Mouse (Mus musculus) limb, embryonic 14.5 days (tissue): Measurements from ENCODE around the gene Erv3. TPM values are rescaled to one million over a fixed set of nuclear protein-coding genes. Genes with fewer than 3 reads are reported as not detected.

ENCODE experiments used
- ATAC-seq: fragments of 200-750 bp; cut with Nextera tagmentation; 2 replicates; pipeline ENCODE4 v1.8.0; 2017; ENCODE audit warnings: low read depth, moderate number of reproducible peaks, moderate TSS enrichment; ENCODE audit not compliant: low FRiP score
- DNase-seq: peaks from one replicate; pipeline ENCODE4 v3.0.0-alpha.2; 2015; ENCODE audit warnings: low spot score
- H3K27ac ChIP-seq: fragments of 300-500 bp; sonication (generic); replicated peaks from 2 replicates; pipeline ENCODE4 v1.5.1; 2014; ENCODE audit warnings: low read depth, mild to moderate bottlenecking, low read length, moderate library complexity, mixed read lengths
- H3K27me3 ChIP-seq: fragments of 300-500 bp; sonication (generic); 2 replicates; pipeline ENCODE4 v1.6.1; 2014; ENCODE audit warnings: low read length, mixed read lengths; ENCODE audit not compliant: control insufficient read depth, insufficient read depth
- H3K36me3 ChIP-seq: fragments of 300-500 bp; sonication (generic); 2 replicates; pipeline ENCODE4 v1.6.1; 2014; ENCODE audit warnings: mild to moderate bottlenecking, low read length, moderate library complexity, mixed read lengths; ENCODE audit not compliant: control insufficient read depth, insufficient read depth
- H3K4me1 ChIP-seq: fragments of 300-500 bp; sonication (generic); 2 replicates; pipeline ENCODE4 v1.6.1; 2014; ENCODE audit warnings: antibody characterized with exemption, low read length, mixed read lengths; ENCODE audit not compliant: control insufficient read depth, insufficient read depth
- H3K4me2 ChIP-seq: fragments of 300-500 bp; sonication (generic); replicated peaks from 2 replicates; pipeline ENCODE4 v1.6.1; 2014; ENCODE audit warnings: low read depth, mild to moderate bottlenecking, low read length, moderate library complexity; ENCODE audit not compliant: severe bottlenecking
- H3K4me3 ChIP-seq: fragments of 300-500 bp; sonication (generic); replicated peaks from 2 replicates; pipeline ENCODE4 v1.5.1; 2014; ENCODE audit warnings: low read length
- H3K9ac ChIP-seq: fragments of 300-500 bp; sonication (generic); 2 replicates; pipeline ENCODE4 v1.6.1; 2014; ENCODE audit warnings: mild to moderate bottlenecking, low read depth, low read length, moderate library complexity; ENCODE audit not compliant: severe bottlenecking
- H3K9me3 ChIP-seq: fragments of 300-500 bp; sonication (generic); 2 replicates; pipeline ENCODE4 v1.6.1; 2016; ENCODE audit warnings: low read length; ENCODE audit not compliant: control insufficient read depth
- POLR2A ChIP-seq: fragments of 200-500 bp; IDR thresholded peaks from 2 replicates; pipeline ENCODE4 v1.8.0; 2012; ENCODE audit warnings: inconsistent platforms, mild to moderate bottlenecking, moderate library complexity, borderline replicate concordance; ENCODE audit not compliant: insufficient read depth, insufficient read length; ENCODE audit errors: extremely low read depth
- WGBS: fragments of 180-500 bp; shearing (Covaris S2); extraction: QIAGEN DNeasy Blood & Tissue Kit; methylation state at CpG from one replicate; pipeline ENCODE4 v1.1.7; 2014; 5-methylcytosine and 5-hydroxymethylcytosine counted together
- polyA plus RNA-seq, 2 experiments: library from polyadenylated mRNA; depleted of rRNA in 1 of 2; stranded (reverse) in 1 of 2; unstranded in 1 of 2; fragments of >200 nt; fragmentation: Nextera tagmentation in 1 of 2; extraction: Ambion mirVana in 1 of 2; gene quantifications; 2 replicates each; pipeline versions ENCODE4 v1.2.1 to v1.2.3; 2012 to 2014

Erv3 gene
- polyA plus RNA-seq, 2 experiments = 0.25 TPM; not detected in 1

DNA sequence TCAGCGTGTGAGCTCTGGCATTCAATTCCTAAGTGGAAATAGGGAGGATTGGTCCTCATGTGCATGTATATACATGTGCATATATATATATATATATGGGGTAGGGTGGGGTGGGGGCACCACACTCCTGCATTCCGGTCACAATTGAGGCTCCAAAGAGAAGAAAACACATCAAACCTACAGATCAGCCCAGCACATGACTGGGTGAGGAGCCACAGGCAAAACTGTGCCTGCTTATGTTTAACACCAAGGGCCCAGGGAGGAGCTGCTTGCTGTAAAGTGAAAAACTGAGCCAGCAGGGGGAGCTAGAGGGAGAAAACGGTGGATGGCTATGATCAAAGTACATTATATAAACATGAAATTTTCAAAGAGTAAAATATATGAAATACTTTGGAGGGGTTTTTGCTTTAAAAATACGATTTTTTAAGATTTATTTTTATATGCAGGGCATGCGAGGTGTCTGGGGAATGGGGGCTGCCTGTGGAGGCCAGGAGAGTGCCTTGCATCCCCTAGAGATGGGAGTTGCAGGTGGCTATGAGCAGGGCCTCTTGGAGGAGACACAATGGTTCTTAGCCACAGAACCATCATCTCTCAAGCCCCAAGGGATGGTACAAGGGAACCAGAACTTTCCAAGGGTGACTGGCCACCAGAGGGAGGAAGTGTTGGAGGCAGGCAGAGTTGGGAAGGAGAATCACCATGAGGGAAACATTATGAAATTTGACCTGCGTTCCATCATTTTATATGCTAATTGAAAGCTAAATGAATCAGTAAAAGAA lies 38.4 kb downstream of the Erv3 start:
- DNase-seq = peak; percentile 66
- 29% methylated on average over 6 of the region's 6 CpGs for WGBS
- no peak for TF ChIP-seq POLR2A
- Histone ChIP-seq H3K27ac (no peak overlapping the region), H3K4me2 (no peak overlapping the region), H3K36me3 (no peaks in the 10 kb centered on the region), H3K4me1 (no peaks in the 10 kb centered on the region), H3K9me3 (no peaks in the 10 kb centered on the region), H3K27me3 (no peaks in the 10 kb centered on the region), H3K4me3 (no peak overlapping the region), H3K9ac (no peak overlapping the region)
- 0 out of 2 replicates have a peak, but pooled peaks have one; percentile 51 for ATAC-seq

DNA sequence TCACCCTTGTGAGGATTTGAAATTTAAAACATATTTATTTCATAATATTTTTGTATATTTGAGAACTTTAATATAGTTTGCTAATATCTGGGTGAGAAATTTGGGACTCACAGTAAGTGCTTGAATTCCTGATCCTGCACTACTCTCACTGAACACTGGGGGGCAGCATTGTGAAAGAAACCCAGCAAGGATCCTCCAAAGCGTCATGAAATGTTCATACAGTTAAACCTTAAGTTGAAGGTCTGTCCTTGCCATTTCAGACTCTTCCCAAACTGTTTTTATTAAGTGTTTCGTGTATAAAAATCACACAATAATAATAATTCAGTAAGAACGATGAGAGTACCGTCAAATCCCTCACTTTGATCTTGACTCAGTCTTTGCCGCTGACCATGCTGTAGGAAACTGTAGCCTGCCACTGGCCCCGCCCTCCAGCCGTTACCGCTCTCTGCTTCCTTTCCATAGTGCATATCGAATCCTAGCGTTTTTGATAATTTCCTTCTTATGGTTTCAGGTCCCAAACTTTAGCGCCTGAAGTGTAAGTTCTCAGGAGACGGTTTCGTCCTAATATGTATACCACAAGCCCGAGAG lies 39.4 kb downstream of the Erv3 start:
- H3K9me3 ChIP-seq = no peaks in the 10 kb centered on the region
- peak overlapping the region; percentile 13; the same call in 1 of the 2 replicates for H3K4me3 ChIP-seq
- no peak overlapping the region for H3K9ac ChIP-seq
- H3K27ac ChIP-seq = no peak overlapping the region
- ATAC-seq = peak; percentile 67; the same call in 1 of the 2 replicates
- DNase-seq = peak; percentile 83
- no peaks in the 10 kb centered on the region for H3K27me3 ChIP-seq
- TF ChIP-seq POLR2A = no peak
- H3K4me2 ChIP-seq = peak overlapping the region; percentile 43
- 21% methylated on average over 14 of the region's 14 CpGs for WGBS
- no peaks in the 10 kb centered on the region for H3K36me3 ChIP-seq
- H3K4me1 ChIP-seq = no peaks in the 10 kb centered on the region

DNA sequence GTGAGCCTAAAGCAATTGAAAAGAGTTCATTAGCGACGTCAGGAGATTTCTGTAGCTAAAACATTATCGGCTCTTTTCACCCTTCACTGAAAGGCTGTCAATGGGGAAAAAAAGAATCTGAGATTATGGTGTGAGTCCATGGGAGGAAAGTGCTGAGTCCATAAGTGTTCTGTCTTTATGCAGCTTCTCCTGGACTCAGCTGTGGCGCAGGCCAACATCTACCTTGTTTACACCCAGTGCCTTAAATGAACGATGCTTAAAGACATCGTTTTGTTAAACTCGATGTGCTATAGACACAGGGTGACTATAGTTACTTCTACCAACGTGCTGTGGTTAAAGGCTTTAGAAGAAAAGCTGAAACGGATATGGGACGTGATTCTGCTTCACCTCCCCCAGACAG lies 45.2 kb downstream of the Erv3 start:
- ATAC-seq (no peak), DNase-seq (no peak)
- H3K27ac ChIP-seq = no peak overlapping the region
- no peak overlapping the region for H3K9ac ChIP-seq
- no peaks in the 10 kb centered on the region for H3K9me3 ChIP-seq
- no peak overlapping the region for H3K4me2 ChIP-seq
- no peaks in the 10 kb centered on the region for H3K4me1 ChIP-seq
- H3K4me3 ChIP-seq = no peak overlapping the region
- WGBS = 81% methylated on average over 10 of the region's 10 CpGs
- no peaks in the 10 kb centered on the region for H3K27me3 ChIP-seq
- no peaks in the 10 kb centered on the region for H3K36me3 ChIP-seq
- TF ChIP-seq POLR2A = no peak

DNA sequence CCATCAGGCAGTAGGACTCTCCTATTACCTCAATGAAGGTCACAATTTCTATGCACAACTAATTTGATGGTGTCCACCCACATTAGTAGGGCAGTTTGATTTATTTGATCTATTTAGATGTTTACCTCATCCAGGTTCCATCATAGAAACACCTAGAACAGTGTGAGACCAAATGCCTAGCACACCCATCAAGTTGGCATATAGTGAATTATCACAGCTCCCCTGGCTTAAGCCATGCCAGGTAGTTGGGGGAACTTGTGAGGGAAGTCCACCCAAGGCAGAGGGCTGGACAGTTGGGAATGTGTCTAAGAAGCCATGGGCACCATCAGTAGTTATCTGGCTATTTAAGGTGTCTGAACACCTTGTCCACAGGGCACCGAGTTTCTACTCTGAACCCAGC lies 46.1 kb downstream of the Erv3 start:
- Histone ChIP-seq H3K27me3 (no peaks in the 10 kb centered on the region), H3K4me1 (peaks cover 6% of the 10 kb centered on the region), H3K4me3 (no peak overlapping the region), H3K9ac (no peak overlapping the region), H3K4me2 (no peak overlapping the region), H3K9me3 (no peaks in the 10 kb centered on the region), H3K36me3 (no peaks in the 10 kb centered on the region), H3K27ac (no peak overlapping the region)
- TF ChIP-seq POLR2A = no peak
- WGBS = 82% methylated on average over 1 of the region's 1 CpGs
- ATAC-seq = no peak
- no peak for DNase-seq

DNA sequence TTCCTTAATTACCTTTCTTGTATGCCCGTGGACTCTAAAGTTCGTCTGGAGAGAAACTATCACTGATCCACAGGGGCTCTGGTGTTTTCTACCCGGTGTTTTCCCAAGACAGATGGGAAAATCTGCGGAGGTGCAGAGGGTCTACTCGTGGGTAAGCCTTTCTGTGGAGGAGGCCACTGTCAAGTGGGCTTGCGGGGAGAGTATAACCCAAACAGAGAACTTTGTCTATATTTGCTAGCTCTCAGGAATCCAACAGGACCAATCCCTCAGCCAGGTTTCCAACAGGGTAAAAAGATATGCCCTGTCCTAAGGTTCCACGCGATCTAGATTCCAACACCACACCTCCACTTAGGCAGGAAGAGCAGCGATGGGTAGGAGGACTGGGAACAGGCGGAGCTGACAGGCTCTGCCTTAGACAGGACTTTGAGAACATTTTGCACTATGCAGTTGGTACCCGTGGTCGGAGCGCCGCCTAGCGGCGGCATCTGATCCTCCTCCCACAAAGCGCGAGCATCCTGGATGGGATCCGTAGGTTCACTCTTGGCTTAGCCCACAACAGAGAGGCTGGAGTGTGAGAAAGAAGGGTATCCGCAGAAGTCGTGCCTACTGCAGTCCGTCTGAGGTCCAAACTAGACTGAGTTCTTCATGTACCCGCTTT lies 46.9 kb downstream of the Erv3 start:
- no peaks in the 10 kb centered on the region for H3K9me3 ChIP-seq
- ATAC-seq = peak; percentile 87
- 21% methylated on average over 23 of the region's 23 CpGs for WGBS

More for the DNA sequence above, 46.9 kb downstream of the Erv3 start:
- no peak for TF ChIP-seq POLR2A
- no peak overlapping the region for H3K4me3 ChIP-seq
- peak; percentile 86 for DNase-seq
- no peaks in the 10 kb centered on the region for H3K36me3 ChIP-seq
- H3K9ac ChIP-seq = no peak overlapping the region
- peaks cover 6% of the 10 kb centered on the region for H3K4me1 ChIP-seq
- H3K27ac ChIP-seq = no peak overlapping the region
- H3K27me3 ChIP-seq = no peaks in the 10 kb centered on the region
- no peak overlapping the region for H3K4me2 ChIP-seq
